Mouse (Mus musculus): ENCODE results near the gene Pnma5. TPM values are rescaled to one million over a fixed set of nuclear protein-coding genes. Genes with fewer than 3 reads are reported as not detected.
"Not testable (repeated sequence)": the region's sequence is repeated elsewhere in the genome, so short reads cannot be mapped to it uniquely, and the experiment has no call there.

The Pnma5 gene
- total RNA-seq (2022) = under 1 TPM in 3 of 4 experiments, not detected in 1; 0.23 to 0.33 (median 0.23) TPM

DNA sequence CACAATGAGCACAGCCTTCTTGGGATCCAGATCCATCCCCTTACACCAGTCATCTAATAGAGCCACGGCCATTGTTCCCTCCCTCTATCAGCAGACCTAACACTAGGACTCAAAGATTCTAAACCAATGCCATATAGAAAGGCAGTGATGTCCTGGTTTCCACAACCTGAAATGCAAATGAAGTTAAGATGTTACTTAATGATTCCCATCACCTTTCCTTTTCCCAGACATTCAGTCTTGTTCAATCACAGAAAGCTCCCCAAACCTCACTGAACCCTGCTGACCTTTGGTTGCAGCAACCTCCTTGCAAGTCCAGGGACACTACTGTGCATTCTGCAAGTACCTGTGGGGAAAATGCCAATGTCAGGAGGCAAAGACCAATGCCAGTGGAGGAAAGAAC lies at the start of gene Pnma5:
Gene Pnma5, minus strand, starts transcription at position 101 of the 400 bp plus-strand sequence.
- no peak for DNase-seq (ENCODE audit: low spot score in 2 of 2)

DNA sequence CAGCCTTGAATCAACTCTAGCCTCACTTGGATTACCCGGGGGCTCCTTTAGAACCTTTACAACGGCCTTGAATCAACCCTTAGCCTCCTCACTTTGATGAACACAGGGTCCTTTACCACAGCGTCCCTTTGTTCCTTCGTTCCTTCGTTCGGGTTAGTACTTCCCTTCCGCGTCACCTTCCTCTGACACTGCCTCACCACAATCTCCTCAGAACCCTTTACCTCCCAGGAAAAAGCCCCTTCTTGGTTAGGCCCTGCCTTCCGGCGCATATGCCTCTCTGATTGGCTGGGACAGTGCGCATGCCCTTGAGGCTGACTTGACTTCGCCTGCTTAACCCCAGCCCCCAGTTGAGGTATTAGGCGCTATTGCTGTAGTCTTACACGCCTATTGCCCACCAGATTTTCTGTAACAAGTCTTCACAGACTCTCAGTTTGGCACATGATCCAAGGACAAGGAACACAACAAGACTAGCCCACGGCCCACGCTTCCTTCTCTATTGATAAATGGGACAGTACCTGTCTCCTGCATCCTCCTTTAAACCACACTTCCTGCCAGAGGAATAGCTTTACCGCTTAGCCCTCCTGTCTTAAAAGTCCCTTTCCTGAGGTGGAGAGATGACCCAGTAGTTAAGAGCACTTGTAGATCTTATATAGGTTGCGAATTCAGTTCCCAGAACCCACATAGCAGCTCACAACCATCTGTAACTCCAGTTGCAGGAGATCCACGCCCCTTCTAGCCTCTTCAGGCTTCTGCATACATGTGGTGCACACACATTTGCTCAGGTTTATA lies 45.6 kb upstream of the Pnma5 start, which contains the start of gene Xlr4a:
Gene Xlr4a, minus strand, starts transcription at position 212 of the 789 bp plus-strand sequence.
- not testable (repeated sequence) for DNase-seq (ENCODE audit: low spot score in 2 of 2)

DNA sequence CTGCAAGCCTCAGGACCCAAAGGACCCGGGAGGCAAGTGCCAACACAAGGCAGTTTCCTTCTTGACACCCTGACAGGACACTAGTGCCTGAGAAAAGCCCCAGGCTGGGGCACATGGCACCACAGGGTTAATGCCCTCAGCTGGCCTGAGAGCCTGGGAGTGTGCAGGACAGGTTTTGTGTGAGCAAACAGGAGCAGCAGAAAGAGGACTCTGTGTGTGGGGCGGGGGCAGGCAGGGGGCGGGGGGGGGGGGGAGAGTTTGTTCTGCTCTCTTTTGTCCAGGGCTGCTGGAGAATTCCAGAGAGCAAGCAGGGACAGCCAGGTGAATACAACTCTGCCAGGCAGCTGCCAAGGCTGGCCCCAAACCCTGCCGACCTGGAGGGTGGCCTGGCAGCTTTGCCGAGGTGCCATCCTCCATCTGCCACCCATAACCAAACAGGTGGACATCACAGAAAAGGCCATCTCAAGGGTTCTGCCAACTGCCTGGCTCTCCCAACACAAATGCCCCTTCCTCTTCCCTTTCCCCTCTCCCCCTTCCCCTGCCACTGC lies 29.9 kb upstream of the Pnma5 start:
- not testable (repeated sequence) for DNase-seq (ENCODE audit: low spot score in 2 of 2)

DNA sequence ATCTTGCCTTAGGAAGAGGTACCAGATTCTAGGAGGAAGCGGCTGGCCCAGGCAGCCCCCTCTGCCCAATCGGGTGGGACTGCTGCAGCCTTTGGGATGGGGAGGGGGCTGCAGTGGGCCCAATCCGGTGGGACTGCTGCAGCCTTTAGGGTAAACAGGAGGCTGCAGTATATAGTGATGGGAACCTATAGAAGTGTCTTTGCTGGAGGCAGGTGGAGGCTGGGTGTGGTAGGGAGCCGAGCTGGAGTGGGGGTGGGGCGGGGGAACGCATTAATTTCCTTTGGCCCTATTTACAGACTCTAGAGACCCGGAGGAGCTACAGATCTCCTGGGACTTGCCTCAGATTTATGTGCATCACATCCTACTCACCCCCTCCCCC lies 27.5 kb upstream of the Pnma5 start, which contains the start of gene Pnma3:
Gene Pnma3, plus strand, starts transcription at position 373 of the 379 bp plus-strand sequence.
- no peak for DNase-seq (ENCODE audit: low spot score in 2 of 2)

DNA sequence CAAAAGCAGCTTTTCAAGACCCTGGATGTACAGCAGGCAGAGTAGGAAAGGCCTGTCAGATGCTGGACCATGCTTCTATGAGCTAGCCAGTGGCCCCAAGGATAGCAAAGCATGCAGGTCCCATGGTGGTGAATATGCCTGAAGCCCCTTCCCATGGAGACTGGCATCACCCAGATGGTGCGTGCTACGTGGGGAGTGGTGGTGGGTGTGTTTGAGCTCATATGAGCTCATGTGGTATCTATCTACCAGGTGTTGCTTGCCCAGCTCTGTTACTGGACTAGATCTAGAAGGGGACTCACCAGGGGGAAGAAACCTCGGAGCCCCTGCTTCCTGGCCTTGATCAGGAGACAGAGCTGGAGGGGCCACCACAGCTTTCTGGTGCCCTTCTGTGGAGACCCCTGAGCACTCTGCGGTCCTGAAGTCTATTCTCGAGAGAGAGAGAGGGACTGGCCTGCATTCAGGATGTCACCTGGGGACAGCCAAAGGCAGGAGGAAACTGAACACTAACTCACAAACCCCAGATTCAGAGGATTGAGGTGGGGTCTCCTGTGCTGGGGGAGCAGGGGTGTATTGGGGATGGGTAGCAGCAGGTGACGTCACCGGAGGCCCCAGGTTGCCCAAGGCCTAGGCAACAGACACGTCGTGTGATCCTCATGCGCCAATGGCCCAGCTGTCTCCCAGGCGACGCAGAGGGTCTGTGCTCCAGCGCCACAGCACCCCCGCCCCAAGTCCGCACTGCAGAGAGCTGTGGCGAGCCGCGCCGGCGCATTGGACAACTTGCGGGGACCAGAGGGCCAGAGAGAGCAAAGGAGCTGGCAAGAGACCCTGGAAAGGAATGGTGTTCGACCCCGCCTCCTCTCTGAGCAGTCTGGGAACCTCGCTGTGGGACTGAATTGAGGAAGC lies 26.9 kb upstream of the Pnma5 start:
- peak; percentile 5 to 33 for DNase-seq (ENCODE audit: low spot score in 2 of 2)

DNA sequence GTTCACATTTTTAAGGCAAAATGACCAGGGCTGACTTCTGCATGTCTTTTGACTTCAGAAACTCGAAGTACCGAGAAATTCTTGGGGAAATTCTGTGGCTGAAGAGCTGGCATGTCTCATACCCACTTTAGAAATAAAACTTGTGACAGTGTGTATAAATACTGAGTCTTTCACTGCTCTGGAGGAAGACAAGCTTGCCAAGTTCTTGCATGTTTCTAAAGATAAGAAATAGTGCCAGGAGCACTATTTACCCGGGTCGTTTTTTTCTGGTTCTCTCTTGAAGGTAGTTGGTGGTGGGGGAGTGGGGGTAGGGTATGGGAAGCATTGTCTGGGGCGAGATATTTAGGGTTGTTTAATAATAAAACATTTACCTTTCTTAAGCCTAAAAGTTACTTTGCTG lies 25.4 kb upstream of the Pnma5 start:
- no peak for DNase-seq (ENCODE audit: low spot score in 2 of 2)

DNA sequence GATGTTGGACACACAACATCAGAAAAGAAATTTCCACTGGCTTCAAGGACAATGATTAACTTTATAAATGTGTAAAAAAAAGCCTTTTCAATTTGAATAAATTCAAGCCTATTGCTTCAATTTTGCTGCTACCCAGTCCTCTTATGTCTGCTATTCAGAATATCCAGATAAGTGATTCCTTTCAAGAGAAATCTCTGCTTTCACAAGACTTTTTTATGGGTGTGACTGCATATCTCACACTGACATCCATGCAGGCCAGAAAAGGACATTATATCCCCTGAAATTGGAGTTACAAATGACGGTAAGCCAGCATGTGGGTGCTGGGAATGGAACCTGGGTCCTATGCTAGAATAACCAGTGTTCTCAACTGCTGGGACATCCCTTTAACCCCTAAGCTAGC lies 24.6 kb upstream of the Pnma5 start:
- no peak for DNase-seq (ENCODE audit: low spot score in 2 of 2)

DNA sequence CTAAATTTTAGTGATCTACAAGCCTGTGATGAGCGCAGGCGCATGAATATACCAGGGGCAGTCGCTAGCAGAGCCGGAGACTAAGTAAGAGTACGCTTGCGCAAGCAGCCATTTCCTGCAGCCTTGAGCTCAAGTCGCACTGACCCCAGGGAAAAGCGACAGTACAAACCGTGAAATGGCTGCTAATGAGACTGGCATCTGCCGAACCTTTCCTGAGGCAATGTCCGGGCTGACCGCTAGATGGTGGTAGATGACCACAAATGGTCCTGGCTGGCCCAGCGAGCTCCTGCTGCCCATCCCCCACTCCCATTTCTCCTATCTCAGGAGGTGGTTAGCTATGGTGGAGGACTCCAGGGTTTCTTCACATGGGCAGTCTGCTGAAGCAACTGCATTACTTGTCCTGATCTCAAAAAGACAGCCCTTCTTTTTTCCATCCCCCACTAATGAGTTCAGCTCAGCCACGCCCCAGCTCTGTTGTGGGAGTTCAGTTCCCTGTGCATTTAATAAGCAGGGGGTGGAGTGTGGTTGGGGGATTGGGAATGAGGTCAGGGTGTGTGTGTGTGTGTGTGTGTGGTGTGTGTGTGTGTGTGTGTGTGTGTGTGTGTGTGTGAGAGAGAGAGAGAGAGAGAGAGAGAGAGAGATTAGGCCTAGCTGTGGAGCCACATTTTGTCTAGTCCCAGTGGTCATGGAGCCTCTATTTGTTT lies 17.1 kb upstream of the Pnma5 start:
- peak; percentile 86 to 89 for DNase-seq (ENCODE audit: low spot score in 2 of 2)

DNA sequence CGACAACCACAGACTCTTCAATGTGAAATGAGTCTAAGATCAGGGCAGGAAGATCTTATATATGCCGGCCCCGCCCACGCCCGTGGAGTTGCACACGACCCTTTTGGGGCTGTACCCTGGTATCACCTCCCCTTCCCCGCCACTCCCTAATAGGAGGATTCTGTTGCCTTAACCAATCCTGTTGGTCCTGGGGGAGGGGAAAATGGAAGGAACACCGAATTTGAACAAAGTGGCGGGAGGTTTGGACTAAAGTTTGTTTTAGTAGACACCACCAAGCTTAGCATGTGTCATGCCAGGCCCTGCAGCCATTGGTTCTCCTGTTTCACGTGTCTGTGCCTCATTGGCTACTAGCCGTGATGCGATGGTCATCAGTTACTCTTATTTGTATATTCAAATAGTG lies 2.8 kb upstream of the Pnma5 start:
- DNase-seq (ENCODE audit: low spot score in 2 of 2) = no peak

DNA sequence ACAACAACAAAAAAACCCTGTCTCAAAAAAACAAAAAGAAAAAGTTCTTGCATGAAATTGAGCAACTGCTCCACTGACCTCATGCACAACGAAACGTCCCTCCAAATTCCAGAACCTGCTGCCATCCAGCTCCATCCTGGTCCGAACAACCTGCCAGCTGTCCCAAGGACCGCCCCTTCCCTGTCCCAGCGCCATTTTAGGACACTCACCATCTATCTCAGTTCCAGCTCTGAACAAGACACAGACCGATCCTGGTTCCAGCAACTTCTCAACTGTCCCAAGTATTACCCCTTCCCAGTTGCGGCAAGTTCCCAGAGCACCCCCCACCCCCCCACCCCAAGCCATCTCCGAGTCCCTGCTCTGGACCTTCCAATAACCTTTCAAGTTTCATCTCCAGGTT lies 1.9 kb upstream of the Pnma5 start:
- DNase-seq (ENCODE audit: low spot score in 2 of 2) = no peak

DNA sequence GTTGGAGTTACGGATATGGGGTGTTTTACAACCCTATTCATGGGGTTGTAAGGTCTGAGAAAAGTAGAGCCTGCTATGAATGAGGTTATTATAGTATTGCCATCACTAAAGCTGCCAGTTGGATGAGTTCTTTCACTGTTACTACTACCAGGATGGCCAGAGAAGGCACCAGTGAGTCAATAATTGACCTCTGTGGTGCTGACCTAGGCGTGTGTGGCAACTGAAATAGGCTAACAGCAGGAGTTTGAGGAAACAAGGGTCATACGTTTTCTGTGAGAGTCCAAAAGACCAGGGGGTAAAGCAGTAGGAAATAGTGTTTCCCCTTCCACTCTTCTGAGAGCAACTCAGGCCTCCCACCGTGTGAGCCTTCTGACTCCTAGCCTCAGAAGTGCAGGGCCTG lies 24.1 kb downstream of the Pnma5 start:
- no peak for DNase-seq (ENCODE audit: low spot score in 2 of 2)

DNA sequence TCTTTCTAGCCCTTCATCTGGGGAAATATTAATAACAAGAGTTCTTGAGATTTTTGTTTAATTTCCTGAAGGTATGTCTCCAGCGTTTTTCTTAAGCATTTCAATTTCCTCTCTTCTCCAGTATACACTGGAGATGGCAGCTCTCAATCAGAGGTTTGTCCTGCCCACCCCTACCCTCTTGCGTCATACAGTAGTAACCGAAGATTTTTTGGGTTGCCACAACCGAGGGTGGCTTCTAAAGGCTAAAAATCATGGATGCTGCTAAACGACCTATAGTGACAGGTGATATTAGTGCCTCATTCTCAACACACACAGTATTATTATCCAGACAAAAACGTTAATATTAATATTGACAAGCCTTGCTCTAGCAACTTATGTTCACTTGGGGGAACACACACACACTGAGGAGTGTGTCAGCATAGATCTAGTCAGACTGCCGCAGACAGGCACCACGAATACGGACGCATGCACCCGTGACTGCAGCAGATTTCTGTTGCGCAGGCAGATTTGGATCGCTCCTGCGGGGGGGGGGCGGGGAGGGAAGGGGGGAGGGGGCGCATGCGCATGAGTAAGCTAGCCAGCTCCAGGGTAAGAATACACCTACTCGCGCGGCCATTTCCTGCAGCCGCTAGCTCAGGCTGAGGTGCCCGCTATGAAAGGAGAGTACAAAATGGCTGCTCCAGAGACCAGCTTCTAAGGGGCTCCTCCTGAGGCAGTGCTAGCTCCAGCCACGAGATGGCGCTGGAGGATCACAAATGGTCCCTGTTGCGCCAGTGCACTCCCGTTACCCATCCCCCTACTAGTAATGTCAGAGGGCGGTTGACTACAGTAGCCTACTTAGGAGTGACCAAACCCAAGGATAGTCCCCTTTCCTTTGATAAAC lies 29.1 kb downstream of the Pnma5 start:
- peak; percentile 81 to 92 for DNase-seq (ENCODE audit: low spot score in 2 of 2)

DNA sequence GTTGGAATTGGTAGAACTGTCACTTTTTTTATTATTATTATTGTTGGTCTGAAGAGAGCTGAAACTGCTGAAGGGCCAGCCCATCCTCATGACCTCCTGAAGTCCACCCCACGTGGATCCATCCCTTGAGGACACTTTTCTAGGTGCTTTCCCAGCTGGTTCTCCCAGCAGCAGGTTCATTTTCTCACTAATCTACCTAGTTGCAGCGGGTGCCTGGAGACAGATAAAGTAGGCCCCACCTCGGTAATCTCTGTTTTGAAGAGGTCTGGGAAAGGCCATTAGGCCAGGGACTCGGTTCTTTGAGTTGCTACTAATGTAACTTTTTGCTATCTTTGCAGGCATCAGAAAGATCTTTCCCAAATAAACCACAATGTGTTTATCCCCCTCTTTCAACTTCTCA lies 31.2 kb downstream of the Pnma5 start:
- DNase-seq (ENCODE audit: low spot score in 2 of 2) = no peak

DNA sequence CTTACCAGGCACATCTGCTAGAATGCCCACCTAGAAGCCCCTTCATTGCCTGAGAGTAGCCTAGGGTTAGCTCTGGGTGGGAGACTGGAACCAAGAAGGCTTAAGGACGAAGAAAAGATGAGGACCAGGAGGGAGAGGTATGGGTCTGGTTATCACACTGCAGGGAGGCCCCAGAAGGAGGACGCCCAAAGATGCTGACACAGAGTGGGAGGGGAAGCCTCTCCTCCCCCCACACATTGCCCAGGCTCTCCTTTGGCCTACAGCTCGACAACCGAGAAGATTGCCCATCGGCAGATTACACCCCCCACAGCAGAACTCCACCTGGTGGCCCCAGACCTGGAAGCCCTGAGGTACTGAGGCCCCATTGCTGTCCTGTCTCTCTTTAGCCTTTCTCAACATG lies 33.8 kb downstream of the Pnma5 start:
- DNase-seq (ENCODE audit: low spot score in 2 of 2) = no peak

DNA sequence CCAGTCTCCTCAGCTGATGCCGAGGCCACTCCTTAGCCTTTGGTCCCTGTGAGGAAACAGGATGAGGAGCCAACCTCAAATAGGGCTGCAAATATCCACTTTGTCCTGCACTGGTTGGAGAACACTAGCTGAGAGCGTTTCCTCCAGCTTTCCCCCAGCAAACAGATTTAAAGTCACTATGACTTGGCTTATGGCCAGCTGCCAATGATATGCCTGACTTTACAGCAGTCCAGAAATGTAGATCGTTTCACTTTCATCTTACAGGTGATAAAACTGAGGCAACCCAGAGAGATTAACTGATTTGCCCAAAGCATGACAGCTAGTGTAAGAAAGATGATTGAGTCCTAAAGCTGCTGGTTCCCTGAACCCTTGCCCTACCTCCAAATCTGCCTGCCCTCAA lies 41.4 kb downstream of the Pnma5 start:
- no peak for DNase-seq (ENCODE audit: low spot score in 2 of 2)

DNA sequence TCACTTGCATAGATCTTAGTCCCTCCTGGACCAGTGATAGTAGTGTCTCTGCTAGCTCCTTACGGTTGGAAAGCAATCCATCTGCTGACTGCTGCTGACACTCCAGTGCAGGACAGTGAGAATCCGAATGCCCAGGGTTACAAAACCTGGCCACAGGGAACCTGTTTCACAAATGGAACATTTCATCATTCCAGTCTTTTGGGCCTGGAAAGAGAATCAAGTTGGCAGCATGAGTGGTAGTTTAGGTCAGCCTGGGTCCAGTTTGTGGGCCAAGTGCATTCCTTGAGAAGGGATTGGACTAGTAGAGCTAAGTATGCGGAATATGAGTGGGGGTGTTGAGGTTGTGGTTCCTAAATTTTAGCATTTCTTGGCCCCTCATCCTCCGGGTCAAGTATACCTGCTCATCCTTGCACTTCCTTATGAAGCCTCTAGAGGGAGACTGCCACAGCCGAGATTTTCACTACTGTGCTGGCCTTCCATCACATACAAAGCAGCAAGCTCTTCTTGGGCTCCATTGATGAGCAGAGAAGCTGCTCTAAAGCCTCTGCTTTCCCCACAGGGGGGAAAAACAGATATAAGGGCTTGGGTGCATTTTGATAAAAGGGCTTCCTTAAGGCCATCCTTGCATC lies 44.5 kb downstream of the Pnma5 start:
- no peak for DNase-seq (ENCODE audit: low spot score in 2 of 2)

DNA sequence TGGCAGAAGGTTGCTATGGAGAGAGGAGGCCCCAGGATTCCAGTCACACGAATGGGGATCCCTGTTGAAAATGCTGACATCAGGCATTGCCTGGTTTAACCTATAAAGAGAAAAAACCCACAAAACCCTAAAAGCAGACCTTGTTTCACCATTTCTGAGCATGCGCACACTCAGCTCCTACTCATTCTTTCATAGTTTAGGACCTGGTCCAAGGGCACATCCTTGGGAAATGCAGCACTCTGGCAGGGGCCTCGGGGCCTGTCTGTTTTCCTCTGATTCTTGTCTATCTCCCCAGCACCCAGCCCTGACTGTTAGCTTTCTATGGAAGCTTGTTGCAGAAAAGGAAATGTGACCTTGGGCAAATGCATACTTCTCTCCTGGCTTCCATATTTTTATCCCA lies 46.3 kb downstream of the Pnma5 start:
- DNase-seq (ENCODE audit: low spot score in 2 of 2) = no peak

DNA sequence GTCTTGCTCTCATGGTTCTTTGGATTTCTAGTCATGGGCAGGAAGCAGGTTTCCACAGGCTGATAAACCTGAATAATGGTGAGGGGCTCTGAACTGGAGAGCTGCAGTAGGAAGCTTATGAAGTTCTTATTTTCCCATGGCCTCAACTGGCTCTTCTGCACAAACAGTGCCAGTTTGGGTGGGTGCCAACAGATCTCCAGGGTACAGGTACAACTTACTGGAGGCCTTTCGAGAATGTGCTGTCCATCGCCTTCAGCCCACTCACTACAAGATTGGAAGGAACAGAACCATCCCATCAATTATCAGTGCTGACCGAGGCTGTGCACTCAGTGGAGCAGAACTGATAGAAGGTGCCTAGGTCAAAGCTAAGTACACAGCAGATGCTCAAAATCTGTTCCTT lies 48.5 kb downstream of the Pnma5 start:
- DNase-seq (ENCODE audit: low spot score in 2 of 2) = no peak

DNA sequence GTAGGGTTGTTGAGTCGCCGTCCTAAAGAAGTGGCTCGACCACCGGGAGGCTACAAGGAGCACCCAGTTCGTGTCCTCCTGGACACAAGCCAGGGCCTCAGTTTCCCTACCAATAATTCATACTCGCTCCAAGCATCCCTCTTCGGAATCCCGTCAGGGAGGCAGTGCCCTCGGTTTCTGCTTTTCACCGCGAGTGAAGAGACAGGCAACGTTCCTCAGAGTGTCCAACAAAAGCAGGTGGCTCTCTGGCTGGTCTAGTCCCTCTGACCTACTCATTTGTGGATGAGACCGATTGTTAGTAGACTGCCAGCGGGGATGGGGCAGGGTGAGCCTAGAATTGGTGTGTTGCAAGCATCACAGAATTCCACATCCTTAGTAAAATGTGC lies 49.4 kb downstream of the Pnma5 start:
- no peak for DNase-seq (ENCODE audit: low spot score in 2 of 2)
